Mouse (Mus musculus) forebrain, postnatal 0 days (tissue): ENCODE results near the gene Prps1l3. TPM values are rescaled to one million over a fixed set of nuclear protein-coding genes. Genes with fewer than 3 reads are reported as not detected.
A peak's percentile ranks its signal among the peaks of the same experiment; 100 is the strongest.
"Not testable (repeated sequence)": the region's sequence is repeated elsewhere in the genome, so short reads cannot be mapped to it uniquely, and the experiment has no call there.

ENCODE experiments used
- ATAC-seq: fragments of 200-750 bp; cut with Nextera tagmentation; 2 replicates; pipeline ENCODE4 v1.8.0; 2017; ENCODE audit warnings: mild to moderate bottlenecking, moderate library complexity
- DNase-seq: peaks from one replicate; pipeline ENCODE4 v3.0.0-alpha.2; 2015
- H3K27ac ChIP-seq: fragments of 300-500 bp; sonication (generic); 2 replicates; pipeline ENCODE4 v1.5.1; 2014; ENCODE audit warnings: low read depth, mild to moderate bottlenecking, antibody characterized with exemption, low read length, moderate library complexity, mixed read lengths
- H3K27me3 ChIP-seq: fragments of 300-500 bp; sonication (generic); 2 replicates; pipeline ENCODE4 v1.6.1; 2014; ENCODE audit warnings: mild to moderate bottlenecking, low read length, mixed read lengths; ENCODE audit not compliant: insufficient read depth
- H3K36me3 ChIP-seq: fragments of 300-500 bp; sonication (generic); 2 replicates; pipeline ENCODE4 v1.6.1; 2014; ENCODE audit warnings: mild to moderate bottlenecking, moderate library complexity; ENCODE audit not compliant: insufficient read depth
- H3K4me1 ChIP-seq: fragments of 300-500 bp; sonication (generic); 2 replicates; pipeline ENCODE4 v1.6.1; 2014; ENCODE audit warnings: antibody characterized with exemption; ENCODE audit not compliant: insufficient read depth
- H3K4me2 ChIP-seq: fragments of 300-500 bp; sonication (generic); 2 replicates; pipeline ENCODE4 v1.6.1; 2014; ENCODE audit warnings: low read depth, mild to moderate bottlenecking, moderate library complexity
- H3K4me3 ChIP-seq: fragments of 300-500 bp; sonication (generic); 2 replicates; pipeline ENCODE4 v1.5.1; 2014; ENCODE audit warnings: low read depth, low read length, mixed read lengths
- H3K9ac ChIP-seq: fragments of 300-500 bp; sonication (generic); 2 replicates; pipeline ENCODE4 v1.6.1; 2014; ENCODE audit warnings: mild to moderate bottlenecking
- H3K9me3 ChIP-seq: fragments of 300-500 bp; sonication (generic); 2 replicates; pipeline ENCODE4 v1.6.1; 2016; ENCODE audit warnings: low read length
- CTCF ChIP-seq: sonication (generic); IDR thresholded peaks from 2 replicates; pipeline ENCODE4 v1.5.1; 2016; ENCODE audit warnings: antibody characterized with exemption, control low read depth, low read depth
- WGBS: fragments of 180-500 bp; shearing (Covaris S2); extraction: QIAGEN DNeasy Blood & Tissue Kit; methylation state at CpG from one replicate; pipeline ENCODE4 v1.1.7; 2014; 5-methylcytosine and 5-hydroxymethylcytosine counted together
- polyA plus RNA-seq: library from polyadenylated mRNA; unstranded; fragments of >200 nt; fragmentation: Nextera tagmentation; extraction: Ambion mirVana; gene quantifications from 2 replicates; pipeline ENCODE4 v1.2.1, GENCODE M21; 2015
- total RNA-seq: library from RNA; depleted of rRNA; stranded (reverse); fragments of >200 nt; gene quantifications from 2 replicates; pipeline ENCODE4 v1.2.3, GENCODE M21; 2014

Gene Prps1l3
- total and polyA plus RNA-seq, 2 experiments from 2014 or later, result 15.7 to 25.3 TPM

DNA sequence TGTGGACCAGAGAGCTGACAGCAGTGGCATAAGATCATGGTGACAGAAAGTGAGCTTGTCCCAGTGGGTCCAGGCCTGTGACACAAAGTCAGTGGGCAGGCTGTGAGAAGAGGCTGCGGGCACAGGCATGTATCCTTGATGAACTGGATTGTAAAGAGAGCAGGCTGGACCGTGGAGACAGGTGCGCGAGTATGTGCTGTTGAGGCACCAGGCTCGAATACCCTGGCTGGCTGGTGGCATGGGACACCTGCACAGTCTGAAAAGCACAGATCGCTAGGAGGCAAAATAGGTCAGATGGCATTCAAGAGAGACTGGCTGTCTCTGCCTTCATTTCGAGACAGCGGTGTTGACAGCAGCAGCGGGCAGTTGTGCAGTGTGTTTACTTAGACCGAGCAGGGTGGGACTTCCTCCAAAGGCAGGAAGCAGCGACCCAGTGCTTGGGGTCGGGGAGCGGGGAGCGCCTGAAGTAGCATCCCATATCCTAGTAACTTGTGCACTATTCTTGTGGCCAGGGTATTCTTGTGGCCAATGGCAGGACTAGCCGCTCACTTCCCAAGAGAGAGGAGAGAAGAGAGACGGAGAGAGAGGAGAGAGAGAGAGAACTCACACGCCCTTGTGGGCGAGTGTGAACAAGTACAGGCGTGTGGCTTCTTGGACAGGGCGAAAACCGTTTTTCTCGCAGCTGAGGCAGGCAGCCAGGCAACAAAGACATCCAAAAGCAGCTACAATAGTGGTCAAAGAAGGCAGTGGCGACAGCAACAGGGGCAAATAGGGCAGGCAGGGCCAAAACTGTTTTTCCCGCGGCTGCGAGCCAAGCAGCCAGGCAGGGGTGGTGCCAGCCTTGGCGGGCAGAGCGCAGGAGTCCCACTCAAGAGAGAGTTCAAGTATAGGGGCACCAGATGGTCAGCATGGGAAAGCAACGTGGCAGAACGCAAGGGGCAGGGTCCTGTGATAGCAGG, 18.6 kb upstream of the Prps1l3 start:
- peak; percentile 80 for ATAC-seq
- no peak for TF ChIP-seq CTCF
- no peaks in the 10 kb centered on the region for H3K9me3 ChIP-seq
- no peaks in the 10 kb centered on the region for H3K36me3 ChIP-seq
- H3K4me1 ChIP-seq, result peaks cover 4% of the 10 kb centered on the region; the same call in 1 of the 2 replicates
- peak overlapping the region; percentile 32 for H3K4me3 ChIP-seq
- H3K27me3 ChIP-seq, result no peaks in the 10 kb centered on the region; the same call in 1 of the 2 replicates
- WGBS, result 7% methylated on average over 30 of the region's 30 CpGs
- DNase-seq, result peak; percentile 35
- H3K27ac ChIP-seq, result no peak overlapping the region
- H3K4me2 ChIP-seq, result peak overlapping the region; percentile 57
- peak overlapping the region; percentile 36 for H3K9ac ChIP-seq

DNA sequence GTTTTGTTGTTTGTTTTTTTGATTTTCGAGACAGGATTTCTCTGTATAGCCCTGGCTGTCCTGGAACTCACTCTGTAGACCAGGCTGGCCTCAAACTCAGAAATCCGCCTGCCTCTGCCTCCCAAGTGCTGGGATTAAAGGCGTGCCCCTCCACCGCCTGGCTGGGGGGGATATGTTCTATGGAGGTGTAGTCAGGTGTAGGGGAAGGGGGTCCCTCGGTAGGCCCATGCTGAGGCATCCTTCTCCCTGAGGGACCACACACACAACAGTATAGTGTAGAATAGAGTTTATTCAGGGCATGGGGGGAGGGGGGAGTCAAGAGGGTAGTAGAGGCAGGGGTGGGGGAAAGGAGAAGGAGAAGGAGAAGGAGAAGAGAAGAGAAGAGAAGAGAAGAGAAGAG, 17.7 kb upstream of the Prps1l3 start:
- WGBS, result 80% methylated on average over 5 of the region's 5 CpGs
- H3K36me3 ChIP-seq, H3K4me3 ChIP-seq, H3K9me3 ChIP-seq, H3K9ac ChIP-seq, H3K27ac ChIP-seq, H3K27me3 ChIP-seq, DNase-seq, H3K4me1 ChIP-seq, H3K4me2 ChIP-seq, ATAC-seq: not testable (repeated sequence)

DNA sequence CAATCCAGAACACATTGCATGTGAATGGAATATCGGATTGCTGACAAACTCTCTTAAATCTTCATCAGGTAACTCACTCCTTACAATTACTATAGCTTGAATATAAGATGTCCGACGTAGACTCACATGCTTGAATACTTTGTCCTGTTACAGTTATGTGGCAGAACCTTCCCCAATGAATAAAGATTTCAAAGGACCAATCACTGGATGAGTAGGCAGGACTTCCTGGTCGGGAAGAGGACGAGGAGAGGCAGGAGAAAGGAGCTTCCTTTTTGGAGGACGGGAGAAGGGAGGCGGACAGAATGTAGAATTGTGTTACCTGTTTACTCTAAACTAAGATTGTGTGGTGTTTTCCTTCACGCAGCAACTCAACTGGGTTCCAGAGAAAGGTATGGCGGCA, 3.8 kb upstream of the Prps1l3 start:
- Histone ChIP-seq H3K4me2 (no peak overlapping the region), H3K9me3 (no peaks in the 10 kb centered on the region), H3K27me3 (no peaks in the 10 kb centered on the region), H3K36me3 (no peaks in the 10 kb centered on the region), H3K4me3 (no peak overlapping the region), H3K27ac (no peak overlapping the region), H3K4me1 (0 out of 2 replicates have a peak, but pooled peaks cover 3% of the 10 kb centered on the region), H3K9ac (no peak overlapping the region)
- WGBS, result 87% methylated on average over 9 of the region's 9 CpGs
- no peak for ATAC-seq
- DNase-seq, result no peak
- no peak for TF ChIP-seq CTCF

DNA sequence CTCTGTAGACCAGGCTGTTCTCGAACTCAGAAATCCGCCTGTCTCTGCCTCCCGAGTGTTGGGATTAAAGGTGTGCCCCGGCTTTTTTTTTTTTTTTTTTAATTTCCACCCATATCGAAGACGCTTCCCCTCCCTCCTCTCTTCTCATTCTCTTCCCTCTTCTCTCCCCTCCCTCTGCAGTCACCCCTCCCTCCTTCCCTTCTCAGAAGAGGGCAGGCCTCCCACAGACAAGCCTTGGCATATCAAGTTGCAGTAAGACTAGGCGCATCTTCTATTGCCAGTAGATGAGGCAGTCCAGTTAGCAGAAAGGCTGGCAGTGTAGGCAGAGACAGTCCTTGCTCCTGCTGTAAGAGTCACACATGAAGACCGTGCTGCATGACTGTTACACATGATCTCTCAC, 2.4 kb upstream of the Prps1l3 start:
- no peak overlapping the region for H3K27ac ChIP-seq
- H3K27me3 ChIP-seq, result no peaks in the 10 kb centered on the region
- no peak for TF ChIP-seq CTCF
- no peak overlapping the region for H3K4me2 ChIP-seq
- no peak for DNase-seq
- no peaks in the 10 kb centered on the region for H3K36me3 ChIP-seq
- no peak overlapping the region for H3K9ac ChIP-seq
- 96% methylated on average over 8 of the region's 8 CpGs for WGBS
- 0 out of 2 replicates have a peak, but pooled peaks cover 3% of the 10 kb centered on the region for H3K4me1 ChIP-seq
- H3K9me3 ChIP-seq, result no peaks in the 10 kb centered on the region
- H3K4me3 ChIP-seq, result no peak overlapping the region
- no peak for ATAC-seq

DNA sequence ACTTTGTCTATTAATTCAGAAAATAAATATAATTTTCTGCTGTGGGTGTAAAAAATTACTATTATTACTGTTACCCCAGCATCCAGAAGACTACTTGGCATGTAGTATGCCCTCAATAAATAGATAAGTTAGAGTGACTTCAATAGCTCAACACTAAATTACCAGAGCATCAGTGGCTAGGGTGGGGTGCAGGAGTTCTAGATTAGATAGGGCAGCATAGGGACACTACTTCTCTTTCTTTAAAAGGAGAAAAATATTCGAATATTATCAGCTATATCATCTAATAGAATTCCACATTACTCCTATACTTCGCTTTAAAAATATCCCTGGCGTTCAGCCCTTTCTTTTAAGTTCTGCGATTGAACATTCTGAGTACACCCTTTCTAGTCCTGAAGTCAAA, 509 bp upstream of the Prps1l3 start:
- Histone ChIP-seq H3K36me3 (no peaks in the 10 kb centered on the region), H3K27ac (peak overlapping the region; percentile 78), H3K4me2 (peak overlapping the region; percentile 71), H3K9me3 (no peaks in the 10 kb centered on the region), H3K9ac (peak overlapping the region; percentile 71), H3K4me3 (peak overlapping the region; percentile 67), H3K4me1 (0 out of 2 replicates have a peak, but pooled peaks cover 3% of the 10 kb centered on the region), H3K27me3 (no peaks in the 10 kb centered on the region)
- DNase-seq, result no peak
- ATAC-seq, result no peak
- 36% methylated on average over 4 of the region's 4 CpGs for WGBS
- no peak for TF ChIP-seq CTCF

DNA sequence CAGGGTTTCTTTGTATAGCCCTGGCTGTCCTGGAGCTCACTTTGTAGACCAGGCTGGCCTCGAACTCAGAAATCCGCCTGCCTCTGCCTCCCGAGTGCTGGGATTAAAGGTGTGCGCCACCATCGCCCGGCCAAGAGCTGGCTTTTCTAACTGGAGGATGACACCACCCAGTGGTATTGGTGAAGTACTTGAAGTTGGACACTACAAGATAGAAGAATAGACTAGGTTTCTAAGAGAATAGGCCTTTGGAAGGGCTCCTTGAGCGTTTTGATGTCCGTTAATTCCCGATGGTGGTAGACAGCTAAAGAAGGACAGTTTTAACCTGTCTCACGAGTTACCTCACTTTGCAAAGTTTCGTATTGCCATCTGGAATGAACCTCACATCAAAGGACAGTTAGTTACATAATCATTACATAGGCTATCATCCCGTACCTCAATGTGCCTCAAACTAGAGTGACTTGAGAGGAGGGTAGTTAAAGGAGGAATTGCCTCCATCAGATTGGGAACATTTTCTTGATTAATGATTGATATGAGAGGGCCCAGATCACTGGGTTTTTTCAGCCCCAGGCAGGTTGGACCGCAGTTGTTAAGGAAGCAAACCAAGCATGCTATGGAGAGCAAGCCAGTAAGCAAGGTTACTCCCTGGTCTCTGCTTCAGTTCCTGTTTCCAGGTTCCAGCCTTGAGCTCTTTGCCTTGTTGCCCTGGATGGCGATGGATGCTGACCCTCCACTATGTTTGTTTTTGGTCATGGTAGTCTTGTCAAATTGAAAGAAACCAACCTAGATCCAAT, 1.1 kb downstream of the Prps1l3 start:
- Histone ChIP-seq H3K4me1 (0 out of 2 replicates have a peak, but pooled peaks cover 3% of the 10 kb centered on the region), H3K36me3 (no peaks in the 10 kb centered on the region), H3K27ac (no peak overlapping the region), H3K27me3 (no peaks in the 10 kb centered on the region), H3K9me3 (no peaks in the 10 kb centered on the region), H3K4me3 (peak overlapping the region; percentile 67), H3K4me2 (peak overlapping the region; percentile 71), H3K9ac (peak overlapping the region; percentile 71; the same call in 1 of the 2 replicates)
- peak; percentile 10 for DNase-seq
- peak; percentile 31; the same call in 1 of the 2 replicates for TF ChIP-seq CTCF
- ATAC-seq, result no peak
- WGBS, result 74% methylated on average over 14 of the region's 14 CpGs
